Mouse (Mus musculus) hindbrain, embryonic 14.5 days (tissue): ENCODE measurements around the gene Mtm1. TPM values are rescaled to one million over a fixed set of nuclear protein-coding genes. Genes with fewer than 3 reads are reported as not detected.

ENCODE experiments used
- ATAC-seq: fragments of 200-750 bp; cut with Nextera tagmentation; 2 replicates; pipeline ENCODE4 v1.8.0; 2017; ENCODE audit warnings: moderate number of reproducible peaks, mild to moderate bottlenecking, moderate TSS enrichment, moderate library complexity; ENCODE audit not compliant: low FRiP score
- DNase-seq: peaks from one replicate; pipeline ENCODE4 v3.0.0-alpha.2; 2015; ENCODE audit warnings: low spot score
- H3K27ac ChIP-seq: fragments of 300-500 bp; sonication (generic); 2 replicates; pipeline ENCODE4 v1.5.1; 2014; ENCODE audit warnings: mild to moderate bottlenecking, moderate library complexity
- H3K27me3 ChIP-seq: fragments of 300-500 bp; sonication (generic); 2 replicates; pipeline ENCODE4 v1.6.1; 2014; ENCODE audit warnings: mild to moderate bottlenecking, low read length, mixed read lengths; ENCODE audit not compliant: control insufficient read depth, insufficient read depth
- H3K36me3 ChIP-seq: fragments of 300-500 bp; sonication (generic); replicated peaks from 2 replicates; pipeline ENCODE4 v1.6.1; 2014; ENCODE audit not compliant: control insufficient read depth, insufficient read depth
- H3K4me1 ChIP-seq: fragments of 300-500 bp; sonication (generic); replicated peaks from 2 replicates; pipeline ENCODE4 v1.6.1; 2014; ENCODE audit warnings: antibody characterized with exemption, low read length, mixed read lengths; ENCODE audit not compliant: control insufficient read depth, insufficient read depth
- H3K4me2 ChIP-seq: fragments of 300-500 bp; sonication (generic); replicated peaks from 2 replicates; pipeline ENCODE4 v1.6.1; 2014; ENCODE audit warnings: mild to moderate bottlenecking, moderate library complexity
- H3K4me3 ChIP-seq: fragments of 300-500 bp; sonication (generic); replicated peaks from 2 replicates; pipeline ENCODE4 v1.5.1; 2014; ENCODE audit warnings: mild to moderate bottlenecking, low read length
- H3K9ac ChIP-seq: fragments of 300-500 bp; sonication (generic); 2 replicates; pipeline ENCODE4 v1.6.1; 2014
- H3K9me3 ChIP-seq: fragments of 300-500 bp; sonication (generic); 2 replicates; pipeline ENCODE4 v1.6.1; 2016; ENCODE audit warnings: low read length; ENCODE audit not compliant: control insufficient read depth
- WGBS: fragments of 180-500 bp; shearing (Covaris S2); extraction: QIAGEN DNeasy Blood & Tissue Kit; methylation state at CpG from one replicate; pipeline ENCODE4 v1.1.7; 2014; 5-methylcytosine and 5-hydroxymethylcytosine counted together
- polyA plus RNA-seq: library from polyadenylated mRNA; unstranded; fragments of >200 nt; fragmentation: Nextera tagmentation; extraction: Ambion mirVana; gene quantifications from 2 replicates; pipeline ENCODE4 v1.2.1, GENCODE M21; 2014

Gene Mtm1
- polyA plus RNA-seq: 5.7 and 5.9 TPM in 2 replicates

DNA sequence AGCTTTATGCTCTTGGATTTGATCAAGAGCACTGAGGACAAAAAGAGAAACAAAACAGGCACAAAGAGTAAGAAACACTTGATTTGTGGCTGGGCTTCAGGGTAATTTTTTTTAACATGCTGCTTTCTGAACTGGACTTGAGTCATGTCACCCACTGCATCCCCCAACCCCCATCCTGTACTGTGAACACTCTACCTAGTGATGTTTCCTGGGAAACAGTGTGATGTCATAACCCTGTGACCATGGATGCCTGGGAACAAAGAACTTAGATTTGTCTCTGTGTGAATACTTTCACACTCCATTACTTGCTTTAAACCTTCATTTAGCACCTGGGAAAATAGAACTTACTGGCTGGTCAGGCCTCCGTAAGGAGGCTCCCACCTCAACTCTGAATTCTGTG, at the start of gene Mtm1:
TSS of gene Mtm1 (plus strand) at position 301 of the 400 bp plus-strand sequence.
- WGBS: 71% methylated on average over 1 of the region's 1 CpGs

DNA sequence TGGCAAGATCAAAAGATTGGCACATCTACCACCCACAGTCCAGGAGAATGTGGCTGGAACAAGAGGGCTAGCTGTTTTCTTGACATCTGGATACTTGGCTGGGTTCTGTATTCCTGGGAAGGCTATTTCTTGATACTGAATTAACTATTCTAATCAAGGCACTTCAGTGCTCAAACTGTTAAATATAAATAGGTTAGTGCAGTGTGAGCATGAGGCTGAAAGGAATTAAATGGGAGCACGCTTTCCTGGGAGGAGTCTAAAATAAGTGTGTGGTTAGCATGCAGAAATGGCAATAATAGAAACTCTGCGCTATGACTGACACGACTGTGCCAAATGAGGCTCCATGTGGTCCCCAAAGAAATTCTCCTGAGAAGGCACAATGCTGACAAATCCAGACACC, 29.0 kb upstream of the Mtm1 start:
- no peak overlapping the region for H3K27ac ChIP-seq
- H3K4me2 ChIP-seq: no peak overlapping the region
- 81% methylated on average over 3 of the region's 3 CpGs for WGBS
- ATAC-seq (no peak), DNase-seq (no peak)
- H3K9me3 ChIP-seq: no peaks in the 10 kb centered on the region
- no peaks in the 10 kb centered on the region for H3K27me3 ChIP-seq
- no peak overlapping the region for H3K4me3 ChIP-seq
- H3K4me1 ChIP-seq: no peaks in the 10 kb centered on the region
- H3K9ac ChIP-seq: no peak overlapping the region
- no peaks in the 10 kb centered on the region for H3K36me3 ChIP-seq

More for the DNA sequence above, at the start of gene Mtm1:
- no peak for DNase-seq
- Histone ChIP-seq H3K36me3 (no peaks in the 10 kb centered on the region), H3K9me3 (no peaks in the 10 kb centered on the region), H3K27ac (no peak within 1 kb of the TSS), H3K9ac (no peak within 1 kb of the TSS), H3K4me2 (no peak within 1 kb of the TSS), H3K4me3 (no peak within 1 kb of the TSS), H3K4me1 (no peaks in the 10 kb centered on the region), H3K27me3 (no peaks in the 10 kb centered on the region)
- no peak for ATAC-seq

DNA sequence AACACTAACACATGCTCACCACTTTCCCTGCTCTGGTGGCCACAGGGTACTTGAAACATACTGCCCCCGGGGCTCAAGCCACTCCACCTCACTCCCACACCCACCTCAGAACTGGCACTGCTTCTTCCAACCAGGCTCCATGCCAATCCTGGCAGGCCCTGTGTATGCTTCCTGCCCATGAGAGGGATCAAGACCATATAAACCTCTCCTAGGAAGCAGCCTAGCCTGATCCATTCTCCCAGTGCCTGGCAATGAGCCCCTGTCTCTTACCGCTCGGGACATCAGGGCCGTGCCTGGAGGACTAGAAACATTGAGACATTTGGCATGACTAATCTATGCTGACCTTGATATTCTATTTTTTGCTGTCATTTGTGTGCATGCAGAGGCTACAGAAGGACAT, 26.9 kb upstream of the Mtm1 start:
- Histone ChIP-seq H3K9ac (no peak overlapping the region), H3K27me3 (no peaks in the 10 kb centered on the region), H3K9me3 (no peaks in the 10 kb centered on the region), H3K36me3 (no peaks in the 10 kb centered on the region), H3K4me2 (no peak overlapping the region), H3K4me3 (no peak overlapping the region), H3K27ac (no peak overlapping the region), H3K4me1 (no peaks in the 10 kb centered on the region)
- 82% methylated on average over 4 of the region's 4 CpGs for WGBS
- no peak for DNase-seq
- ATAC-seq: no peak

DNA sequence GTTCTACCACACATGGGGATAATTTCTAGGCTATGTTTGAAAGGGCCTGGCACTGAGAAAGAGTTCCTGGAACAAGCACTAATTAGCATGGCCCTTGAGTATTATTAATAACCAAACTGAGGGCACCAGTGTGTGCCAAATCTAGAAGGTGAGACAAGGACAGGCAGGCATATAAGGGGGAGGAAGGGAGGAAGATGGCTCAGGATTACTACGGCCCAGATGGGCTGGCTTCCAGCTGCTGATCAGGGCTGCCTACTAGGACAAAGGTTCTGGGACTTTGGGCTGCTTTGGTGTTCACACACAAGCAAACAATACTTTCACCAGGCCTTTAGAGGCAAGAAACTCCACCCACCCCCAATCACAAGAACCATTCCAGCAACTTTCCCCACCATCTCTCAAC, 24.2 kb upstream of the Mtm1 start:
- Histone ChIP-seq H3K4me1 (no peaks in the 10 kb centered on the region), H3K27me3 (no peaks in the 10 kb centered on the region), H3K4me3 (no peak overlapping the region), H3K9me3 (no peaks in the 10 kb centered on the region), H3K4me2 (no peak overlapping the region), H3K27ac (no peak overlapping the region), H3K9ac (no peak overlapping the region), H3K36me3 (no peaks in the 10 kb centered on the region)
- ATAC-seq: no peak
- 100% methylated on average over 1 of the region's 1 CpGs for WGBS
- DNase-seq: no peak

DNA sequence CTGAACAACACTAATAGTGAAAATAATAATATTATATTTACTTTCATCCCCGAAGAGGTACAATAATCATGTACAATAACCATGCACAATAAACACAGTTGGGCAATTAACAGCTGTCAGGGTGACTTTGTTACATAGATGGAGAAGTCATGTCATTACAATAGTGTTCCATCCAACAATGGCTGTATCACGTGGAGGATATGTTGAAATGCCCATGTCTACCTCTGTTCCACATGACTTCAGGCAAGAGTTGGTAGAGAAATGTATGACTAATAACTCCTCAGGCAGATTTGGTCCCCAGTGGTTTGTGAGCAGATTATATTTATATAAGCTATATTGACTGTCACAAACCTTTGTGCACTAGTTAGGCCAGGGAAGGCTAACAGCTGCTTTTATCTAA, 5.8 kb upstream of the Mtm1 start:
- H3K27me3 ChIP-seq: no peaks in the 10 kb centered on the region
- no peak for DNase-seq
- H3K4me2 ChIP-seq: no peak overlapping the region
- WGBS: 71% methylated on average over 2 of the region's 2 CpGs
- H3K9me3 ChIP-seq: no peaks in the 10 kb centered on the region
- H3K4me3 ChIP-seq: no peak overlapping the region
- H3K27ac ChIP-seq: no peak overlapping the region
- H3K9ac ChIP-seq: no peak overlapping the region
- ATAC-seq: no peak
- no peaks in the 10 kb centered on the region for H3K4me1 ChIP-seq
- H3K36me3 ChIP-seq: no peaks in the 10 kb centered on the region

DNA sequence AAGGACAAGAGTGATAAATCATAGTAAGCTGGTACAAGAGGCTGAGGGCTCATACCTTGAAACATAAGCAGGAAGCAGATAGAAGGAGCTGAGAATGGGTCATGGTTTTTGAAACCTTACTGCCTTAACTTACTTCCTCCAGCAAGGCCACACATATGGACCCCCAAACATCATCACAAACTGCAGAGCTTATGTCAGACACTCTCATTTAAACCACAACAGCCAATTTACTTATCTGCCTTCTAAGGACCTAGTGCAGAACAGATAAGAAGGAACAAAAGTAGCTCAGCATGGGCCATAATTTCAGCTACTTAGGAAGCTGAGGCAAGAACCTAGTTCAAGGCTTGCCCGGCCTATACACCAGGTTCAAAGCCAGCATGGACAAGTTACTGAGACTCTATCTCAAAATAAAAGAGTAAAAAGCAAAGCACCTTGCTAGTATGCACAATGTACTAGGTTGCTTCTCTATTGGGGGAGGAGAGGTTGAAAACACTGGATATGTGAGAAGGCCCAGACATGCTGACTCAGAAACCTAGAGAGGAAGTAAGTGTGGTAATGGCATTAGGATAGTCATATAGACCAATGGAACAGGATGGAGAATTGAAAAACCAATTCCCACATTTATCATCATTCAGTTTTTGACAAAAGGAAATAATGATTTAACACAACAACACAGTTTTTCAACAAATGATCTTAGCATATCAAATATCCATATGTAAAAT, 4.6 kb upstream of the Mtm1 start:
- 96% methylated on average over 1 of the region's 1 CpGs for WGBS
- ATAC-seq (no peak), DNase-seq (no peak)
- H3K4me3 ChIP-seq: no peak overlapping the region
- no peaks in the 10 kb centered on the region for H3K27me3 ChIP-seq
- H3K27ac ChIP-seq: no peak overlapping the region
- H3K4me1 ChIP-seq: no peaks in the 10 kb centered on the region
- H3K9me3 ChIP-seq: no peaks in the 10 kb centered on the region
- H3K36me3 ChIP-seq: no peaks in the 10 kb centered on the region
- H3K4me2 ChIP-seq: no peak overlapping the region
- H3K9ac ChIP-seq: no peak overlapping the region

DNA sequence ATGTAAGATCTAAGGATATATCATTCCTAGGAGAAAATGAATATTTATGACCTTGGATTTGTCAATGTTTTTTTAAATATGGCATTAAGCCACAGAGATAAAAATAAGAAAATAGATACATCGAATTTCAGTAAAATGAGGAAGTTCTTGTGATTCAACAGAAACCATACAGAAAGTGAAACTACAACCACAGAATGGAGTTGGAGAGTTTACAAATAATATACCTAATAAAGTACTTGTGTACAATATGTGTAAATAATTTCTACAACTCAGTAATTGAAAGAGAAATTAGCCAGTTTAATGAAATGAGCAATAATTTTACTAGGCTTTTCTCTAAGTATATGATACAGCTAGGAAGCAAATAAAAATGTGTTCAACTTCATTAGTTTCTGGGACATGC, 4.0 kb upstream of the Mtm1 start:
- H3K27me3 ChIP-seq: no peaks in the 10 kb centered on the region
- H3K27ac ChIP-seq: no peak overlapping the region
- no peak for DNase-seq
- WGBS: 89% methylated on average over 1 of the region's 1 CpGs
- H3K9me3 ChIP-seq: no peaks in the 10 kb centered on the region
- no peak overlapping the region for H3K9ac ChIP-seq
- H3K4me1 ChIP-seq: no peaks in the 10 kb centered on the region
- H3K4me3 ChIP-seq: no peak overlapping the region
- H3K4me2 ChIP-seq: no peak overlapping the region
- no peaks in the 10 kb centered on the region for H3K36me3 ChIP-seq
- ATAC-seq: no peak

DNA sequence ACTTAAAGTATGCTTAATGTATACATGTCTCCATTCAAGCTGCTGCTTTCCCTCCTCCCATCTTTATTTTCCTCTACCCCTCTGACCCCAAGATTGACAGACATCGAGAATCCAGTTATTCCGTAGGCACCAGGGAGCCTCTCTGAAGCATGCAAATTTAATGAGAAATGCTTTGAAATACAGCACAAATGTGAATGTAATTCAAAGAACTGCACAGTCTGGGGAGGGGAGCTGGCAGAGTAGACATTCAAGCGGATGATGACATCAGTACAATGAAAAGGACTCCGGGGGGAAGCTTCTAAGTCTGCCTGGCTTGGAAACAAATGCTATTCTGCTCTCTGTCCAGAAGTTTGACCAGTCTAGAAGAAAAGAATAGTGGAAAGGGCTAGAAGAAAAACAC, 2.3 kb downstream of the Mtm1 start:
- Histone ChIP-seq H3K4me3 (no peak overlapping the region), H3K9ac (no peak overlapping the region), H3K27me3 (no peaks in the 10 kb centered on the region), H3K27ac (no peak overlapping the region), H3K4me2 (no peak overlapping the region), H3K9me3 (no peaks in the 10 kb centered on the region), H3K36me3 (no peaks in the 10 kb centered on the region), H3K4me1 (no peaks in the 10 kb centered on the region)
- 40% methylated on average over 4 of the region's 4 CpGs for WGBS
- no peak for ATAC-seq
- DNase-seq: no peak

DNA sequence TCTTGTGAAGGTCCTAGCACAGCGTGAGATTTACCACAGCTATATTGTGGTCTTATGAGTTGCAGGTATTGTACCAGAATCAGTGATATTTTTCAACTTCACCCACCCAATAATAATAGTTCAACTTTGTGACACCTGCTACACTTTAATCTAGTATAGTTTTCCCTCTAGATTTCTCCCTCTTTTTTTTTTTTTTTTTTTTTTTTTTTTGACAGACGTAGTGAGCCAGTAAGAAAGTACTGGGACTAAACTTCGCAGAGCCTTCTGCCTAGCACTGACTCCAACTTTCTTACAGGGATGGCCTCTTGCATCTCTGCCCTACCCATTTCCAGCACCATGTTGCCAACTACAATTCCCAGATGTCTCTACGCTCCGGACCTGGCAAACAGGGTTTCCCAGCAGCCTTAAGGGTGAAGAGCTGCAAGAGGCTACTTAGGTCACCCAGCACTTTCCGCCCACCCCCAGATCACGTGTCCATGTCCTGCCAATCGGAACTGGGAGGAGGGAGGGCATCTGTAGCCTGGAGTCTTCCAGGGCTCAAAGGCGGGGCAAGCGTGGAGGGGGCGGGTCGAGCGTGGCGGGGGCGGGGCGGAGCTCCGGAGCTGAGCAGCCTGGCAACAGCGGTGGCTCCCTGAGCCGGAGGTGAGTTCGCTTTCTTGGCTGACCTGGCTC, 4.0 kb downstream of the Mtm1 start:
- no peaks in the 10 kb centered on the region for H3K36me3 ChIP-seq
- ATAC-seq (peak; percentile 98), DNase-seq (peak; percentile 74)
- H3K4me3 ChIP-seq: peak overlapping the region; percentile 50
- peak overlapping the region; percentile 61 for H3K9ac ChIP-seq
- no peaks in the 10 kb centered on the region for H3K27me3 ChIP-seq
- H3K4me1 ChIP-seq: no peaks in the 10 kb centered on the region
- H3K27ac ChIP-seq: no peak overlapping the region
- peak overlapping the region; percentile 72 for H3K4me2 ChIP-seq
- H3K9me3 ChIP-seq: no peaks in the 10 kb centered on the region
- 14% methylated on average over 17 of the region's 20 CpGs for WGBS
